Comparison of ENCODE assay signal across 26 mouse cellular contexts in the genomic region with DNA sequence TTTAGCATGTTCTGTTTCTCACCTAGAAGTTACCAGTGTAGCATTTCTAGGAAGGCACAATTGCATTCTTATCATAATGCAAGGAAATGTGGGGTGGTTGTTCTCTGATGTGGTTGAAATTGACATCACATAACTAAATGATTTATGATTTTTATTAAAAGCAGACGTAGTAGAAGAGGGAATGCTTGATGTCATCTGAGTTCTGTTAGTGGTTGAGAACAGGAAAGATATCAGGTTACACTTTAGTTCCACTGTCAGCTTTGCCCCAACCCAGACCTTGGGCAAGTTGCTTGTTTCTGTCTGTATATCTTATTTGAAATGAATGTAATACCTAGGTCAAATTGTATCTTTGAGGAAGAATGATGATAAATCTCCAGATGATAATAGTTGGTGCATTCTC.
DNase-seq lines count a peak whose midpoint lies in the region; ATAC-seq and TF ChIP-seq lines count a peak whose summit lies in the region.
"Had no signal": no experiment of that assay in that cellular context is flagged by ENCODE, and none has a peak within 500 bp of the region (broad histone marks: within the 10 kb centered on the region; RNA-seq: fewer than 3 reads in every experiment).

No protein-coding gene starts in this region.

- TF ChIP-seq RAD21 in MEL (IDR thresholded peaks at IDR 0.05; ENCODE audit: low read depth, low read length) = no peak

- peak; percentile 10 for DNase-seq in CD4-positive, CD25-positive, alpha-beta regulatory T cell, adult 2 months (ENCODE audit: low read depth, low spot score)
- peak; percentile 82 for DNase-seq in MEL (ENCODE audit: low read depth, low spot score)
- DNase-seq in embryonic facial prominence, embryonic 14.5 days (ENCODE audit: low spot score) = peak; percentile 39
- no peak for DNase-seq in layer of hippocampus, adult 9-11 months
- DNase-seq in cerebellum, postnatal 36 days = no peak
- no peak for DNase-seq in right cerebral cortex, postnatal 36 days (ENCODE audit: low spot score in 2 of 2)
- DNase-seq: adrenal gland, postnatal 25 days; cerebellum, adult 9-11 months; gastrocnemius, postnatal 14 days; kidney, adult 2 months; liver, embryonic 13.5 days; lung, adult 2 months; lung, postnatal 14 days; retina, postnatal 1 day; right cerebral cortex, postnatal 25 days; thymus, postnatal 14 days had no signal

- no peak for TF ChIP-seq CTCF in MEL (IDR thresholded peaks at IDR 0.05 in 2 of 3, conservative IDR thresholded peaks at IDR 0.05 in 1 of 3; ENCODE audit: control insufficient read depth in 1 of 3, insufficient read depth in 1 of 3, low read depth in 2 of 3, low read length in 3 of 3, poor library complexity in 1 of 3, severe bottlenecking in 1 of 3)

- H3K9me3 ChIP-seq in MEL (replicated peaks; ENCODE audit: insufficient read depth, low read length) = no peaks in the 10 kb centered on the region
- H3K9me3 ChIP-seq in embryonic facial prominence, embryonic 14.5 days (ENCODE audit: control insufficient read depth, low read length) = no peaks in the 10 kb centered on the region
- H3K9me3 ChIP-seq: embryonic facial prominence, embryonic 12.5 days; forebrain, embryonic 15.5 days; hindbrain, embryonic 15.5 days; limb, embryonic 13.5 days; liver, embryonic 13.5 days; midbrain, embryonic 15.5 days; neural tube, embryonic 13.5 days had no signal

- 23% methylated on average over 1 of the region's 1 CpGs for WGBS in embryonic facial prominence, embryonic 14.5 days

- TF ChIP-seq POLR2A in MEL (IDR thresholded peaks at IDR 0.05; ENCODE audit: control insufficient read depth in 1 of 2, insufficient read depth in 1 of 2, low read depth in 1 of 2, low read length in 2 of 2, poor library complexity in 1 of 2) = no peak

- peak overlapping the region; percentile 65 for H3K27ac ChIP-seq in MEL (ENCODE audit: control insufficient read depth, low read depth, low read length)
- H3K27ac ChIP-seq in embryonic facial prominence, embryonic 14.5 days (replicated peaks; ENCODE audit: low read depth, low read length) = peak overlapping the region; percentile 18; the same call in 1 of the 2 replicates
- H3K27ac ChIP-seq: embryonic facial prominence, embryonic 12.5 days; forebrain, embryonic 15.5 days; hindbrain, embryonic 15.5 days; kidney, postnatal 0 days; limb, embryonic 13.5 days; liver, embryonic 13.5 days; midbrain, embryonic 15.5 days; neural tube, embryonic 13.5 days had no signal

- peaks cover 15 to 17% of the 10 kb centered on the region in 2 experiments for H3K4me1 ChIP-seq in MEL (ENCODE audit: control insufficient read depth in 1 of 2, insufficient read depth in 2 of 2, low read length in 2 of 2)
- H3K4me1 ChIP-seq in embryonic facial prominence, embryonic 14.5 days (ENCODE audit: control insufficient read depth, insufficient read depth, low read length) = peaks cover 2% of the 10 kb centered on the region; the same call in 1 of the 2 replicates
- H3K4me1 ChIP-seq: forebrain, embryonic 15.5 days; hindbrain, embryonic 15.5 days; limb, embryonic 13.5 days; midbrain, embryonic 15.5 days; neural tube, embryonic 13.5 days had no signal

- H3K4me3 ChIP-seq in MEL (ENCODE audit: control insufficient read depth in 1 of 2, insufficient read depth in 1 of 2, low read depth in 2 of 2, low read length in 2 of 2) = peak overlapping the region in 1 of 2 experiments; percentile 10; a peak in 1 of 4 replicates
- no peak overlapping the region for H3K4me3 ChIP-seq in embryonic facial prominence, embryonic 14.5 days (ENCODE audit: low read depth, low read length)
- H3K4me3 ChIP-seq: embryonic facial prominence, embryonic 12.5 days; forebrain, embryonic 15.5 days; hindbrain, embryonic 15.5 days; limb, embryonic 13.5 days; liver, embryonic 13.5 days; midbrain, embryonic 15.5 days; neural tube, embryonic 13.5 days had no signal

- no peak overlapping the region for H3K4me2 ChIP-seq in embryonic facial prominence, embryonic 14.5 days (ENCODE audit: low read depth, low read length)
- H3K4me2 ChIP-seq: embryonic facial prominence, embryonic 12.5 days; forebrain, embryonic 15.5 days; heart, embryonic 11.5 days; hindbrain, embryonic 15.5 days; limb, embryonic 13.5 days; liver, embryonic 13.5 days; midbrain, embryonic 15.5 days; neural tube, embryonic 13.5 days had no signal

- no peaks in the 10 kb centered on the region for H3K79me2 ChIP-seq in MEL (ENCODE audit: control insufficient read depth, insufficient read depth, low read length, poor library complexity)

- peak; percentile 55 to 61 for TF ChIP-seq EP300 in MEL (IDR thresholded peaks at IDR 0.05; ENCODE audit: low read depth in 1 of 2, low read length in 2 of 2)

- no peak for ATAC-seq in CD4-positive, CD25-positive, alpha-beta regulatory T cell, adult 4 months
- ATAC-seq in embryonic facial prominence, embryonic 14.5 days (ENCODE audit: low read depth) = no peak
- ATAC-seq in megakaryocyte progenitor cell, adult 5-6 weeks (replicated peaks; ENCODE audit: poor library complexity) = peak; percentile 31; the same call in 1 of the 2 replicates
- ATAC-seq: forebrain, embryonic 15.5 days; midbrain, embryonic 15.5 days had no signal

- peaks cover 0 to 24% of the 10 kb centered on the region in 2 experiments; a peak in 2 of 4 replicates for H3K36me3 ChIP-seq in MEL (ENCODE audit: control insufficient read depth in 1 of 2, insufficient read depth in 2 of 2, low read length in 2 of 2)
- H3K36me3 ChIP-seq in embryonic facial prominence, embryonic 14.5 days (ENCODE audit: control insufficient read depth, insufficient read depth, low read length) = no peaks in the 10 kb centered on the region
- H3K36me3 ChIP-seq: embryonic facial prominence, embryonic 12.5 days; forebrain, embryonic 15.5 days; hindbrain, embryonic 15.5 days; limb, embryonic 13.5 days; liver, embryonic 13.5 days; midbrain, embryonic 15.5 days; neural tube, embryonic 13.5 days had no signal

- no peak overlapping the region; the same call in 1 of the 2 replicates for H3K9ac ChIP-seq in MEL (ENCODE audit: control insufficient read depth, low read depth, low read length, poor library complexity, severe bottlenecking)
- no peak overlapping the region for H3K9ac ChIP-seq in embryonic facial prominence, embryonic 14.5 days (ENCODE audit: low read depth, low read length)
- H3K9ac ChIP-seq: embryonic facial prominence, embryonic 12.5 days; forebrain, embryonic 15.5 days; hindbrain, embryonic 15.5 days; limb, embryonic 13.5 days; liver, embryonic 13.5 days; midbrain, embryonic 15.5 days; neural tube, embryonic 13.5 days had no signal

- no peaks in the 10 kb centered on the region for H3K27me3 ChIP-seq in MEL (ENCODE audit: control insufficient read depth in 1 of 2, insufficient read depth in 2 of 2, low read length in 2 of 2)
- no peaks in the 10 kb centered on the region for H3K27me3 ChIP-seq in embryonic facial prominence, embryonic 14.5 days (replicated peaks; ENCODE audit: control insufficient read depth, insufficient read depth, low read length)
- H3K27me3 ChIP-seq: embryonic facial prominence, embryonic 12.5 days; forebrain, embryonic 15.5 days; hindbrain, embryonic 15.5 days; limb, embryonic 13.5 days; liver, embryonic 13.5 days; midbrain, embryonic 15.5 days; neural tube, embryonic 13.5 days had no signal

TF ChIP-seq in MEL, 35 proteins besides CTCF, POLR2A, EP300 and RAD21:
- TF ChIP-seq RCOR1 (IDR thresholded peaks at IDR 0.05; ENCODE audit: low read depth, low read length) (peak; percentile 46; the same call in 1 of the 2 replicates), SIN3A (IDR thresholded peaks at IDR 0.05; ENCODE audit: low read length) (peak; percentile 64), POLR2AphosphoS5 (IDR thresholded peaks at IDR 0.05; ENCODE audit: borderline replicate concordance, low read depth, low read length) (no peak), ETS1 (IDR thresholded peaks at IDR 0.05; ENCODE audit: low read depth, low read length) (peak; percentile 87), CHD1 (IDR thresholded peaks at IDR 0.05; ENCODE audit: low read depth, low read length) (0 out of 2 replicates have a peak, but pooled peaks have one; percentile 23), MYB (IDR thresholded peaks at IDR 0.05; ENCODE audit: low read depth, low read length) (0 out of 2 replicates have a peak, but pooled peaks have one; percentile 10), MAFK (IDR thresholded peaks at IDR 0.05; ENCODE audit: borderline replicate concordance, low read depth, low read length) (0 out of 2 replicates have a peak, but pooled peaks have one; percentile 24), GABPA (IDR thresholded peaks at IDR 0.05; ENCODE audit: low read depth, low read length) (0 out of 2 replicates have a peak, but pooled peaks have one; percentile 49), HCFC1 (IDR thresholded peaks at IDR 0.05; ENCODE audit: low read depth, low read length) (0 out of 2 replicates have a peak, but pooled peaks have one; percentile 13), TCF12 (IDR thresholded peaks at IDR 0.05; ENCODE audit: low read depth, low read length) (0 out of 2 replicates have a peak, but pooled peaks have one; percentile 36), MXI1 (IDR thresholded peaks at IDR 0.05; ENCODE audit: low read depth, low read length) (0 out of 2 replicates have a peak, but pooled peaks have one; percentile 20), ELF1 (IDR thresholded peaks at IDR 0.05; ENCODE audit: low read depth, low read length) (no peak), POLR2AphosphoS2 (IDR thresholded peaks at IDR 0.05; ENCODE audit: low read length) (no peak)

Comparison
In these comparisons a context has a peak if more than half of its experiments do, and no peak if none do; other contexts are left out.
1. DNase-seq: peak in CD4-positive, CD25-positive, alpha-beta regulatory T cell, adult 2 months (single experiment), MEL (single experiment) and embryonic facial prominence, embryonic 14.5 days (single experiment); none in layer of hippocampus, adult 9-11 months (single experiment), cerebellum, postnatal 36 days (0 of 2) and right cerebral cortex, postnatal 36 days (0 of 2).